Mouse (Mus musculus) kidney, postnatal 0 days (tissue): ENCODE results near the gene Spcs1. TPM values are rescaled to one million over a fixed set of nuclear protein-coding genes. Genes with fewer than 3 reads are reported as not detected.

Source experiments
- ATAC-seq: fragments of 200-750 bp; cut with Nextera tagmentation; replicated peaks from 2 replicates; pipeline ENCODE4 v1.8.0; 2017; ENCODE audit warnings: low read depth, moderate number of reproducible peaks, moderate TSS enrichment, moderate library complexity; ENCODE audit not compliant: low FRiP score
- DNase-seq: peaks from one replicate; pipeline ENCODE4 v3.0.0-alpha.2; 2016; ENCODE audit warnings: low spot score
- H3K27ac ChIP-seq: fragments of 300-500 bp; sonication (generic); 2 replicates; pipeline ENCODE4 v1.5.1; 2014; ENCODE audit warnings: mild to moderate bottlenecking
- H3K27me3 ChIP-seq: fragments of 300-500 bp; sonication (generic); 2 replicates; pipeline ENCODE4 v1.6.1; 2014; ENCODE audit warnings: low read length, mixed read lengths; ENCODE audit not compliant: insufficient read depth
- H3K36me3 ChIP-seq: fragments of 300-500 bp; sonication (generic); 2 replicates; pipeline ENCODE4 v1.6.1; 2014; ENCODE audit warnings: low read length, mixed read lengths; ENCODE audit not compliant: insufficient read depth
- H3K4me1 ChIP-seq: fragments of 300-500 bp; sonication (generic); replicated peaks from 2 replicates; pipeline ENCODE4 v1.6.1; 2014; ENCODE audit warnings: antibody characterized with exemption, low read length, mixed read lengths; ENCODE audit not compliant: insufficient read depth
- H3K4me2 ChIP-seq: fragments of 300-500 bp; sonication (generic); 2 replicates; pipeline ENCODE4 v1.6.1; 2014; ENCODE audit warnings: mild to moderate bottlenecking, low read length, moderate library complexity, mixed read lengths
- H3K4me3 ChIP-seq: fragments of 300-500 bp; sonication (generic); replicated peaks from 2 replicates; pipeline ENCODE4 v1.5.1; 2014; ENCODE audit warnings: low read depth, low read length
- H3K9ac ChIP-seq: fragments of 300-500 bp; sonication (generic); 2 replicates; pipeline ENCODE4 v1.6.1; 2014; ENCODE audit warnings: low read depth, low read length
- H3K9me3 ChIP-seq: fragments of 300-500 bp; sonication (generic); replicated peaks from 2 replicates; pipeline ENCODE4 v1.6.1; 2016; ENCODE audit warnings: low read length, inconsistent platforms, mixed read lengths
- CTCF ChIP-seq: IDR thresholded peaks from 2 replicates; pipeline ENCODE4 v1.5.1; 2016; ENCODE audit warnings: antibody characterized with exemption, low read depth, mild to moderate bottlenecking, moderate library complexity
- WGBS: fragments of 180-500 bp; shearing (Covaris S2); extraction: QIAGEN DNeasy Blood & Tissue Kit; methylation state at CpG from one replicate; pipeline ENCODE4 v1.1.7; 2014; 5-methylcytosine and 5-hydroxymethylcytosine counted together
- polyA plus RNA-seq: library from polyadenylated mRNA; unstranded; fragments of >200 nt; fragmentation: Nextera tagmentation; extraction: Ambion mirVana; gene quantifications from 2 replicates; pipeline ENCODE4 v1.2.1, GENCODE M21; 2015

The Spcs1 gene
- polyA plus RNA-seq, 1 experiment from 2014 or later, result 596 TPM

DNA sequence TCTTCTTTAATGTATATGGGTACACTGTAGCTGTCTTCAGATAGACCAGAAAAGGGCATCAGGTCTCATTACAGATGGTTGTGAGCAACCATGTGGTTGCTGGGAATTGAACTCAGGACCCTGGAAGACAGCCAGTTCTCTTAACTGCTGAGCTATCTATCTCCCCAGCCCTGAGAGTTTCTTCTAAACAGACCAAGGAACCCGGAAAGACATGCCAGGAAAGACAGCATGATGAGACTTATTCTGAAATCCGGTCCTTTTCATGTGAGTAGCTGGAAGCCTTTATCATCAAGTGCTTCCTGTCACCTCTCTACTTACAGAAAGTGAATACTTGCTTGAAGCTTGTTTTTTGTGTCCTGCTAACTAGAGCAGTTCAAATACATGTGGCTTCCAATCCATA, 3.1 kb upstream of the Spcs1 start:
- Histone ChIP-seq H3K9me3 (no peaks in the 10 kb centered on the region), H3K9ac (no peak overlapping the region), H3K4me1 (0 out of 2 replicates have a peak, but pooled peaks cover 6% of the 10 kb centered on the region), H3K27ac (no peak overlapping the region), H3K36me3 (0 out of 2 replicates have a peak, but pooled peaks cover 2% of the 10 kb centered on the region), H3K4me2 (no peak overlapping the region), H3K27me3 (no peaks in the 10 kb centered on the region), H3K4me3 (no peak overlapping the region)
- no peak for ATAC-seq
- DNase-seq, result no peak
- WGBS, result 87% methylated on average over 2 of the region's 2 CpGs
- TF ChIP-seq CTCF, result no peak

DNA sequence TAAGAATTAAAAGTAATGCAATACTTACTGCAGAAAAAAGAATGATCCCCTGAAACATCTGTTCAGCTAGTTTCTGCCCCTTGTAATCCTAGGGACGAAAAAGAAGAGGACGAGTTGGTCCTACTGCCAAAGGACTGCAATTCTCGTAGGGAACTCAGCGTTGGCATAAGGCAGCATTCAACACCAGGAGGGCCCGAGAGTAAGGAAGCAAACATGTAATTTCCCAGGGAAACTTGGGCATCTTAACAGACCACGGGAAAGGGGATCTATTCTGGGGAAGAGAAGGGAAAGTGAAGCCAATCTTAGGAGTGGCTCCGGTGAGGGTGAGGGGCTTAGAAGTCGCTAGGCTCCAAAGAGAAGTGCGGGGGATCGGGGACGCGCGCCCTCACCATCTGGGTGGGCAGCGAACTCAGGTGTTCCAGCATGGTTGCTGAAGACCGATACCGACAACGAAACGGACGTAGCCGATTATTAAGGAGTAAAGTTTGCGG, 611 bp downstream of the Spcs1 start:
- 0 out of 2 replicates have a peak, but pooled peaks cover 6% of the 10 kb centered on the region for H3K4me1 ChIP-seq
- peak overlapping the region; percentile 78 for H3K4me2 ChIP-seq
- TF ChIP-seq CTCF, result no peak
- peak overlapping the region; percentile 86 for H3K9ac ChIP-seq
- H3K9me3 ChIP-seq, result no peaks in the 10 kb centered on the region
- ATAC-seq (peak; percentile 15; the same call in 1 of the 2 replicates), DNase-seq (peak; percentile 53)
- peak overlapping the region; percentile 96 for H3K27ac ChIP-seq
- H3K36me3 ChIP-seq, result peaks cover 5% of the 10 kb centered on the region; the same call in 1 of the 2 replicates
- H3K4me3 ChIP-seq, result peak overlapping the region; percentile 93
- 0% methylated on average over 21 of the region's 21 CpGs for WGBS
- H3K27me3 ChIP-seq, result no peaks in the 10 kb centered on the region

DNA sequence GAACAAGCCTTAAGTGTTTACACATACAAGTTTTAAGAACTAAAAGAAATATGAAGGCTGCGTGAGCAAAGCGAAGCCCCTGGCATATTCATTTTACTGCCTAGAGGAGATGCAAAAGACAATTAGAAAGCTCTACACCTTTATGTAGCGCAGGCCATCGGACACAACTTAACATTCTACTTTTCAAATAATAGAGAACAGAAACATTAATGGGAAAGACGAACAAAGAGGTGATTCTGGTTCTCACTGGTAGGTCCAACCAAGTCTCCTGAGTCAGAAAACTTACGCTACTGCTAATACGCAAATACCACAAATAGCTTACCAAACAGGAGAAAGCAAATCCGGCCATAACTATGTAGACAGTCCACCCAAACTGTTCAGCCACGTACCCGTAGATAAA, 1.1 kb downstream of the Spcs1 start:
- WGBS, result 52% methylated on average over 10 of the region's 10 CpGs
- H3K9me3 ChIP-seq, result no peaks in the 10 kb centered on the region
- no peak for ATAC-seq
- H3K36me3 ChIP-seq, result peaks cover 5% of the 10 kb centered on the region; the same call in 1 of the 2 replicates
- H3K4me1 ChIP-seq, result 0 out of 2 replicates have a peak, but pooled peaks cover 6% of the 10 kb centered on the region
- peak overlapping the region; percentile 86 for H3K9ac ChIP-seq
- H3K4me2 ChIP-seq, result peak overlapping the region; percentile 78
- H3K27ac ChIP-seq, result no peak overlapping the region
- no peak for DNase-seq
- peak overlapping the region; percentile 93 for H3K4me3 ChIP-seq
- H3K27me3 ChIP-seq, result no peaks in the 10 kb centered on the region
- no peak for TF ChIP-seq CTCF

DNA sequence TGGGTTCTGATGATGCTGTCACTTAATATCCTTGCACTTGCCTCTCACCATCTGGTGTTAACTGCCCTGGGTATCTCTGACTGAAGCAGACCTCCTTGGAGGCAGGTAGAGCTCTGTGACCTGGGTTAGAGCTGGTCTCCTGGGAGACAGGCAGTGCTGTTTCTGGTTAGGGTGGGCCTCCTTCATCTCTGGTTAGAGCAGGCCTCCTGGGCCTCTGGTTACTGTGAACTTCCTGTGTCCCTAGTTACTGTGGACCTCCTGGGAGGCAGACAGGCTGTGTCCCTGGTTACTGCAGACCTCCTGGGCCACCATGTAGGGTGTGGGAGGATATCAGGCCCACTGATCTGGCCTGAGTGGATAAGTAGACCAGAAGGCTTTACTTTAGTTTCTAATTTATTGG, 5.1 kb downstream of the Spcs1 start:
- Histone ChIP-seq H3K27me3 (no peaks in the 10 kb centered on the region), H3K9me3 (no peaks in the 10 kb centered on the region), H3K27ac (no peak overlapping the region), H3K4me1 (no peaks in the 10 kb centered on the region), H3K36me3 (peaks cover 5% of the 10 kb centered on the region; the same call in 1 of the 2 replicates), H3K9ac (no peak overlapping the region), H3K4me3 (no peak overlapping the region), H3K4me2 (no peak overlapping the region)
- DNase-seq (no peak), ATAC-seq (no peak)
- no peak for TF ChIP-seq CTCF

DNA sequence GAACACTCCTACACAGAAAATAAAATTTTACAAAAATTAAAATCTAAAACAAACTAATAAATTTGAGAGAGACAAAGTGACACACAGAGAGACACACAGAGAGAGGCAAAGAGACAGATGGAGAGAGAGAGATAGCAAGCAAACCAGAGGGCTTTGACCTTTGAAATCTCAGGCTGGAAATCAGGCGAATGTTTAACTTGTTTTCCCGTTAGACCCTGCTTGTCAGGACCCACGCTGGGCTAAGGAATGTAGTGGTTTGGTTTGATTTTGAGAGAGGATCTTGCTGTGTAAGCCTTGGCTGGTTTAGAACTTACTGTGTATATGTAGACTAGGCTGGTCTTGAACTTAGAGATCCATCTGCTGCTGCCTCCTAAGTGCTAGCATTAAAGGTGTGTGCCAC, 25.2 kb downstream of the Spcs1 start:
- Histone ChIP-seq H3K9me3 (no peaks in the 10 kb centered on the region), H3K9ac (no peak overlapping the region), H3K4me2 (no peak overlapping the region), H3K4me1 (no peaks in the 10 kb centered on the region), H3K27me3 (no peaks in the 10 kb centered on the region), H3K36me3 (peaks cover 6% of the 10 kb centered on the region; the same call in 1 of the 2 replicates), H3K4me3 (no peak overlapping the region), H3K27ac (no peak overlapping the region)
- no peak for ATAC-seq
- 82% methylated on average over 3 of the region's 3 CpGs for WGBS
- DNase-seq, result peak; percentile 2
- TF ChIP-seq CTCF, result no peak

DNA sequence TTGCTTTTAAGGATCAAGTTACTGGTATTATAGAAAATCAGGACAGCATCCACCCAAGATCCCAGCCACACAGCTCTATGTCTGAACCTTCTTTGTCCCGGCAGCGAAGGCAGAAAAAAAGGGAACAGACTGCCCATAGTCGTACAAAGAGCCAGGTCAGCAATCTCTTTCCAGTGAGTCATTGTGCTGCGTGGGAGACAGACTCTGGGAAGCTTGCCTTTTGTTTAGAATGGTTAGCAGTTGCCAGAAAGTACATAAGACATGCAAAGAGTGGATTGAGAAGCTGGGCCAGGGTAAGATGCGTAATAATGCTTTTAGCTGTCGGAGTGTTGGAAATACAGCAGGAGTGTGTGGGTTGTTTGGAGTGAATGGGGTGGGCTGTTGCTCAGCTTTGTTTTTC, 27.3 kb downstream of the Spcs1 start:
- no peak overlapping the region for H3K9ac ChIP-seq
- peaks cover 12% of the 10 kb centered on the region for H3K36me3 ChIP-seq
- no peak overlapping the region for H3K4me3 ChIP-seq
- H3K27ac ChIP-seq, result peak overlapping the region; percentile 3; the same call in 1 of the 2 replicates
- no peaks in the 10 kb centered on the region for H3K9me3 ChIP-seq
- no peaks in the 10 kb centered on the region for H3K27me3 ChIP-seq
- H3K4me1 ChIP-seq, result no peaks in the 10 kb centered on the region
- no peak for ATAC-seq
- H3K4me2 ChIP-seq, result no peak overlapping the region
- no peak for TF ChIP-seq CTCF
- DNase-seq, result peak; percentile 42
- 56% methylated on average over 6 of the region's 6 CpGs for WGBS

DNA sequence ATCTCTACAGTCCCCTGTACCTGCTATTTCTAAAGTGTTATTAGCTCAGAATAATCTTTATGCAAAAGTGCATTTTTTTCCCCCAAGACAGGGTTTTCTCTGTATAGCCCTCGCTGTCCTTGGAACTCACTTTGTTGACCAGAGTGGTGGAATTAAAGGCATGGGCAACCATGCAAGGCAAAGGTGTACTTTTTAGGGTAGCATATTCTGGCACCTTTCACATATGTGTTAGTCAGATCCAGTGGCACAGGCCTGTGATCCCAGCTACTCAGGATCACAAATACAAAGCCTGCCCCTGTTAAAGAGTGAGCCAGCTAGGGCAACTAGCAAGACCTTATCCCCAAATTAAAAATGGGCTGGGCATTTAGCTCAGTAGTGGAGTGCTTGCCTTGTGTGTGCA, 41.1 kb downstream of the Spcs1 start:
- no peak overlapping the region for H3K4me3 ChIP-seq
- H3K4me2 ChIP-seq, result no peak overlapping the region
- TF ChIP-seq CTCF, result no peak
- DNase-seq (no peak), ATAC-seq (no peak)
- H3K36me3 ChIP-seq, result peaks cover 6% of the 10 kb centered on the region; the same call in 1 of the 2 replicates
- no peaks in the 10 kb centered on the region for H3K9me3 ChIP-seq
- H3K27ac ChIP-seq, result no peak overlapping the region
- no peak overlapping the region for H3K9ac ChIP-seq
- 71% methylated on average over 1 of the region's 1 CpGs for WGBS
- H3K4me1 ChIP-seq, result no peaks in the 10 kb centered on the region
- no peaks in the 10 kb centered on the region for H3K27me3 ChIP-seq
